Mouse (Mus musculus): ENCODE measurements around the gene Asic2.

- TF ChIP-seq POLR2A (IDR thresholded peaks at IDR 0.05; ENCODE audit: borderline replicate concordance, control insufficient read depth, low read depth, low read length) (no peak), CTCF (IDR thresholded peaks at IDR 0.05; ENCODE audit: control insufficient read depth, insufficient read depth, low read length) (no peak)
These were observed 436.4 kb downstream of the Asic2 start for GRCm38 (mm10) chr11:81531906-81532305.
